Mouse (Mus musculus) cerebellum, adult 9-10 months (tissue): ENCODE measurements around the gene Lce1g.

Source experiments
- DNase-seq: peaks from one replicate; pipeline ENCODE4 v3.0.0; 2022

Lce1g gene

GRCm38 (mm10) chr3:92752238-92752637 lies at the start of gene Lce1g:
Gene Lce1g (minus strand): TSS chr3:92752338.
- no peak for DNase-seq

- no peak for DNase-seq
Observed at GRCm38 (mm10) chr3:92790414-92790813, 38.3 kb upstream of the Lce1g start, which contains the start of gene Lce1j. Gene Lce1j (minus strand): TSS chr3:92790514.

- DNase-seq, result no peak
Observed at GRCm38 (mm10) chr3:92778799-92779198, 26.7 kb upstream of the Lce1g start, which contains the start of gene Lce1i. Gene Lce1i (minus strand): TSS chr3:92778899.

GRCm38 (mm10) chr3:92771573-92771972 lies 19.4 kb upstream of the Lce1g start:
- DNase-seq, result no peak

GRCm38 (mm10) chr3:92764965-92765364 lies 12.8 kb upstream of the Lce1g start, which contains the start of gene Lce1h:
Gene Lce1h (minus strand): TSS chr3:92765065.
- no peak for DNase-seq

GRCm38 (mm10) chr3:92753197-92753596 lies 1.1 kb upstream of the Lce1g start:
- no peak for DNase-seq

GRCm38 (mm10) chr3:92738996-92739395 lies 13.1 kb downstream of the Lce1g start, which contains the start of gene Gm38119:
Gene Gm38119 (minus strand): TSS chr3:92739096.
- no peak for DNase-seq

- no peak for DNase-seq
Observed at GRCm38 (mm10) chr3:92722631-92723030, 29.5 kb downstream of the Lce1g start.

- no peak for DNase-seq
Observed at GRCm38 (mm10) chr3:92720250-92720649, 31.9 kb downstream of the Lce1g start, which contains the start of gene Lce1f. Gene Lce1f (minus strand): TSS chr3:92720350.

- no peak for DNase-seq
Observed at GRCm38 (mm10) chr3:92715122-92715521, 37.0 kb downstream of the Lce1g start.

- no peak for DNase-seq
Observed at GRCm38 (mm10) chr3:92708974-92709373, 43.2 kb downstream of the Lce1g start, which contains the start of gene Lce1e. Gene Lce1e (minus strand): TSS chr3:92709074.
